Mouse (Mus musculus) kidney, adult 2 months (tissue): ENCODE data around the gene Diaph3. TPM values are rescaled to one million over a fixed set of nuclear protein-coding genes. Genes with fewer than 3 reads are reported as not detected.
"Not testable (repeated sequence)": the region's sequence is repeated elsewhere in the genome, so short reads cannot be mapped to it uniquely, and the experiment has no call there.

ENCODE experiments used
- DNase-seq: peaks from one replicate; pipeline ENCODE4 v3.0.0; 2021
- H3K27ac ChIP-seq: fragments of 200-500 bp; 2 replicates; pipeline ENCODE4 v1.5.1; 2012; ENCODE audit warnings: low read depth, low read length, control low read depth, inconsistent platforms; ENCODE audit not compliant: insufficient read depth
- H3K27me3 ChIP-seq: fragments of 200-500 bp; replicated peaks from 2 replicates; pipeline ENCODE4 v1.6.1; 2012; ENCODE audit warnings: mild to moderate bottlenecking, moderate library complexity, low read length, inconsistent platforms; ENCODE audit not compliant: control insufficient read depth, insufficient read depth
- H3K36me3 ChIP-seq: fragments of 200-500 bp; 2 replicates; pipeline ENCODE4 v1.6.1; 2012; ENCODE audit warnings: mild to moderate bottlenecking, moderate library complexity, low read length, inconsistent platforms; ENCODE audit not compliant: control insufficient read depth, insufficient read depth
- H3K4me1 ChIP-seq: fragments of 200-500 bp; 2 replicates; pipeline ENCODE4 v1.6.1; 2011; ENCODE audit warnings: low read length; ENCODE audit not compliant: control insufficient read depth, insufficient read depth
- H3K4me3 ChIP-seq: fragments of 200-500 bp; 2 replicates; pipeline ENCODE4 v1.5.1; 2011; ENCODE audit warnings: mild to moderate bottlenecking, low read depth, low read length, control low read depth; ENCODE audit not compliant: insufficient read depth
- CTCF ChIP-seq: fragments of 200-500 bp; conservative IDR thresholded peaks from 2 replicates; pipeline ENCODE4 v1.5.1; 2011; ENCODE audit warnings: low read depth, mild to moderate bottlenecking, control low read depth, low read length, moderate library complexity, mixed read lengths; ENCODE audit not compliant: insufficient read depth, insufficient read length
- POLR2A ChIP-seq: fragments of 200-500 bp; IDR thresholded peaks from one replicate; pipeline ENCODE4 v1.6.1; 2011; ENCODE audit warnings: low read depth, low read length, control low read depth
- WGBS: fragments of 180-500 bp; shearing (Covaris S2); methylation state at CpG from one replicate; pipeline ENCODE4 v1.1.7; 2018; 5-methylcytosine and 5-hydroxymethylcytosine counted together
- polyA plus RNA-seq: library from polyadenylated mRNA; depleted of rRNA; stranded (reverse); fragments of >200 nt; gene quantifications from 2 replicates; pipeline ENCODE4 v1.2.3, GENCODE M21; 2012

Gene Diaph3
- polyA plus RNA-seq, 1 experiment: 0.08 TPM

DNA sequence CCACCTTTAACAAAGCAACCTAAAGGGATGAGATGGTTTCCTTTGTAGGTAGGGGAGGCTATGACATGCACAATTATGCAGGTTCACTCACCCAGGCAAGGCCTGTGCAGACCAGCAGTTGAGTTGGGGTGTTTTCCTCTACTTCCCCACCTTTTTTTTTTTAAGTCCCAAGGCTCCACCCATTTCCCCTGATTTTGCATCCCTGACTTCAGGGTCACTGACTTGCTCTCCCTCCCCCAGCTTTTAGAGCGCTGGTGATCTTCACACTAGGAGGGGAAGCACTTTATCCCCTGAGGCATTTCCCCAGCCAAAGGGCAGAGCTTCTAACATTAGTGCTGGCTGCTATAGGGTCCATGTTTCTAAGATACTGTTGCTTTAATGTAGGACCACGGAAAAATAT is 30.4 kb downstream of the Diaph3 start:
- Histone ChIP-seq H3K36me3 (no peaks in the 10 kb centered on the region), H3K4me3 (no peak overlapping the region), H3K27me3 (no peaks in the 10 kb centered on the region), H3K4me1 (no peaks in the 10 kb centered on the region), H3K27ac (no peak overlapping the region)
- no peak for TF ChIP-seq CTCF
- no peak for TF ChIP-seq POLR2A
- 52% methylated on average over 2 of the region's 2 CpGs for WGBS
- DNase-seq: no peak

DNA sequence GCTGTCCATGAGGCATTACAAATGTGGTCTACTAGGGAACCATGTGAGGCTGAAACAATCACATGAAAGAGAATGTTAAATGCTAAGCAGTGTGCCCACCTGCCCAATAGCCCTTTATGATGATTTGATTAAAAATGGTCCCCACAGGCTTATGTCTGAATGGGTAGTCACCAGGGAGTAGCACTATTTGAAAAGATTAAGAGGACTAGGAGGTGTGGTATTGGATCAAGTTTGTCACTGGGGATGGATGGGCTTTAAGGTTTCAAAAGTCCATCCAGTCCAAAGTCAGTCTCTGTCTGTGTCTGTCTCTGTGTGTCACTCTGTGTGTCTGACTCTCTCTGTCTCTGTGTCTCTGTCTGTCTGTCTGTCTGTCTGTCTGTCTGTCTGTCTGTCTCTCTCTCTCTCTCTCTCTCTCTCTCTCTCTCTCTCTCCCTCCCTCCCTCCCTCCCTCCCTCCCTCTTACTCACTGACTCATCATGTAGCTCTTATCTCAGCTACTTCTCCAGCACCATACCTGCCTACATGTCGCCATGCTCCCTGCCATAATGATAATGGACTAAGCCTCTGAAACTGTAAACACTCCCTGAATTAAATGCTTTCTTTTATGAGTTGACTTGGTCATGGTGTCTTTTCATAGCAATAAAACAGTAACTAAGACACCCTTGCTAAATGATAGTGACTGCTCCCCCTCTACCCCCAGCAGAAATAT is 41.5 kb downstream of the Diaph3 start:
- WGBS: 94% methylated on average over 1 of the region's 1 CpGs
- TF ChIP-seq POLR2A (no peak), CTCF (no peak)

DNA sequence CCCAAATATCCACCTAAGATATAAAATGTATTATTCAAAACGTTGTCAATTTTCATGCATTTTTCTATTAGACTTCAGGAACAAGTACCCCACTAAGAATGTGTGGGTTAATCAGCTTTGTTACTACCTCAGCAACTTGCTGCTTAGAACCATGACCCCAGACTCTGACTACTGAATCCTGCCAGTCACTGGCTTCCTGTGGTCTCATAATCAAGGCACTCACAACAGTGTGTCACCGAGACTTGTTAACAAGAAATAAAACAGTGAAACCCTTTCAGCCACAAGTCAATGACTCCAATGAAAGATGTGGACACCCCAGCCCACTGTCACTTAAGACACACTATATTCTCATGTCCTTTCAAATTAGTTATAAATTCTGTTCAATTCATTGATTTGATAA is 42.9 kb downstream of the Diaph3 start:
- H3K4me3 ChIP-seq: no peak overlapping the region
- TF ChIP-seq CTCF: no peak
- TF ChIP-seq POLR2A: no peak
- no peaks in the 10 kb centered on the region for H3K27me3 ChIP-seq
- H3K36me3 ChIP-seq: no peaks in the 10 kb centered on the region
- H3K27ac ChIP-seq: no peak overlapping the region
- no peaks in the 10 kb centered on the region for H3K4me1 ChIP-seq
- WGBS: 86% methylated on average over 2 of the region's 2 CpGs
- no peak for DNase-seq

More for the DNA sequence above, 41.5 kb downstream of the Diaph3 start:
- Histone ChIP-seq H3K4me3 (no peak overlapping the region), H3K27ac (no peak overlapping the region), H3K36me3 (no peaks in the 10 kb centered on the region), H3K27me3 (no peaks in the 10 kb centered on the region), H3K4me1 (no peaks in the 10 kb centered on the region)
- no peak for DNase-seq

DNA sequence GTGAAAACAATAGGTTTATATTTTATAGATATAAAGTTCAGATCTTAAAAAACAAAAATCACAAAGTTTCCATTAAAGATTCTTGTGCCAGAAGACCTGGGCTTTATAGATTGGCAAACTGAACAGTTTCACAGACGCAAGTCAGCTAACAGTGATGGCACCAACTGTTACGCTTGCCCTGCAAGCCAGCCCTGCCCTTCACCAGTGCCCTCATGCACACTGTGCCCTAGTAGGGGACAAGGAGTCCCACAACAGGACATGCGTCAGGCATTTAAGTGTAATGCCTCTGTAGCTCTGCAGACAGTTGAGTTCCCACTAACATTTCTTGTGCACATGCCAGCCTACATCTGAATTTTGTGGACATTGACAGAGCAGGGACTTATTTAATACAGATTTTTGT is 49.5 kb downstream of the Diaph3 start:
- TF ChIP-seq POLR2A: no peak
- no peak for TF ChIP-seq CTCF
- Histone ChIP-seq H3K36me3 (no peaks in the 10 kb centered on the region), H3K4me1 (no peaks in the 10 kb centered on the region), H3K4me3 (no peak overlapping the region), H3K27me3 (no peaks in the 10 kb centered on the region), H3K27ac (no peak overlapping the region)
- no peak for DNase-seq
- WGBS: 94% methylated on average over 3 of the region's 3 CpGs

DNA sequence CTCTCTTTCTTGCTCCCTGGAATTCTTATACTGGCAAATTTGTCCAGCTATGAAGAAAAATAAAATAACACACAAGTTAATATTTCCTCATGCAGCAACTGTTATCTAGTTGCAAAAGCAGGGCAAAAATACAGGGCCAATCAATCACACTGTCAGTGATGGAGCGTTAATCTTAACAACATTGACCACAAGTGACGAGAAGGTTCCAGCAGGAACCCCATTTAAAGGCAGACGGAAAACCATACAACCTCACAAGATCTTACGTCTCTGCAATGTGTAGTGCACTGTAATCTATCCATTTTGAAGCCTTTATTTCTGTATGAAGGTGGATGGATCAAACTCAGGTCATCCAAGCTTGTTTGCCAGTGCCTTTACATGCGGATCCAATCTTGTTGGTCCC is 49.9 kb downstream of the Diaph3 start:
- H3K4me3 ChIP-seq: no peak overlapping the region
- no peak overlapping the region for H3K27ac ChIP-seq
- DNase-seq: no peak
- WGBS: 82% methylated on average over 5 of the region's 5 CpGs
- H3K27me3 ChIP-seq: no peaks in the 10 kb centered on the region
- TF ChIP-seq POLR2A: no peak
- TF ChIP-seq CTCF: no peak
- H3K36me3 ChIP-seq: no peaks in the 10 kb centered on the region
- no peaks in the 10 kb centered on the region for H3K4me1 ChIP-seq

DNA sequence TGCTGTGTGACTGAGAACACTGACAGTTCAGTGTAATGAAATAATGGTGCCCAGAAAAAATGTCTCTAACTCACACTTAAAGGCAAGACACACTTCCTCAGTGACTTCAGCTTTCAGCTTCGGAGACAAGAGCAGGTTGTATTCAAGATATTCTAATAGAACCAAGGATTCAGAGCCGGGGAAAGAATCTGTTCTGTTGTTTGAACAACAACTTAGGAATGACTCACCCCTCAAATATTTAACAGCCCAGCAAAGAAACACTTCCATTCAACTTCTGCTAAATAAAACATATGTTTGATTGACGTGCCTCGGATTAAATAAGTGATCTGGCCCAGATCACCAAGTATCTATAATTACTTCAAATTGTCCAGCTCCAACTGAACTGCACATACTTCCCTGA is 52.1 kb downstream of the Diaph3 start:
- Histone ChIP-seq H3K27me3 (no peaks in the 10 kb centered on the region), H3K27ac (no peak overlapping the region), H3K36me3 (no peaks in the 10 kb centered on the region), H3K4me3 (no peak overlapping the region), H3K4me1 (no peaks in the 10 kb centered on the region)
- DNase-seq: no peak
- 75% methylated on average over 4 of the region's 4 CpGs for WGBS
- TF ChIP-seq POLR2A: no peak
- TF ChIP-seq CTCF: no peak

DNA sequence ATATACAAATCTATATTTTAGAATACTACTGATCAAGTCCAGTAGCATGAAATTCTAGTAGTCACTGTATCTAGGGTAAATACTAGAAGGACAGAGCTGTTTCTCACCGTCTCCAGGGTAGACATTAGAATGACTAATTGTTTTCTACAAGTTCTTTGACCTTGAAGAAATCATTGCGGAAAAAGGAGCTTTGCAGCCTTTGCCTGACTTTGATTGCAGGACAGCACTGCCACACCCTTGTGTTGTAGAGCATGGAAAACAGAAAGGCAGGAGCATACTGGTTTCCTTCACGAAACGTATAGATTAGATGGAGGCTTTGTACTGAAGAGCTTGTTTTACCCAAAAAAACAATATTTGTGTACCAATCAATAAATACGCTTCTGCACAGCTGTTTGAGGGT is 52.6 kb downstream of the Diaph3 start:
- Histone ChIP-seq H3K4me1 (no peaks in the 10 kb centered on the region), H3K36me3 (no peaks in the 10 kb centered on the region), H3K27me3 (no peaks in the 10 kb centered on the region), H3K4me3 (no peak overlapping the region), H3K27ac (no peak overlapping the region)
- no peak for DNase-seq
- no peak for TF ChIP-seq POLR2A
- no peak for TF ChIP-seq CTCF
- WGBS: 79% methylated on average over 5 of the region's 5 CpGs

DNA sequence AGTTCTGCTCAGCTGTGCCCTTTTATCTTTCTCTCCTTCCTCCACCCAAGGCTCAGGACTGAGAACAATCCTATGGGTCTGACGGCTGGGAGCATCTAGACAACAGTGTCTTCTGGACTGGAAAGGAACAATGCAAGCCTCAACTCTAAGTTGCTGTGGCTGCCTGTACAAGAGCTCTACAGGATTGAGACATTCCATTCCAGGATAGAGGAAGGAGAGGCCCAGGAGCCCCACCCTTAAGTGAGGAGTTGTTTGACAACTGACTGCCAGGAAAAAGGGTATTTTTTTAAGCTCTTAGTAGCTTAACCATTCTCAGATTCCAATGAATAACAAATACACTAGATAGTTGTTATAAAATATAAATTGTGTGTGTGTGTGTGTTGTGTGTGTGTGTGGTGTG is 53.0 kb downstream of the Diaph3 start:
- Histone ChIP-seq H3K36me3 (no peaks in the 10 kb centered on the region), H3K27ac (no peak overlapping the region), H3K27me3 (no peaks in the 10 kb centered on the region), H3K4me3 (no peak overlapping the region), H3K4me1 (no peaks in the 10 kb centered on the region)
- DNase-seq: no peak
- WGBS: 83% methylated on average over 1 of the region's 1 CpGs
- TF ChIP-seq CTCF (no peak), POLR2A (no peak)

DNA sequence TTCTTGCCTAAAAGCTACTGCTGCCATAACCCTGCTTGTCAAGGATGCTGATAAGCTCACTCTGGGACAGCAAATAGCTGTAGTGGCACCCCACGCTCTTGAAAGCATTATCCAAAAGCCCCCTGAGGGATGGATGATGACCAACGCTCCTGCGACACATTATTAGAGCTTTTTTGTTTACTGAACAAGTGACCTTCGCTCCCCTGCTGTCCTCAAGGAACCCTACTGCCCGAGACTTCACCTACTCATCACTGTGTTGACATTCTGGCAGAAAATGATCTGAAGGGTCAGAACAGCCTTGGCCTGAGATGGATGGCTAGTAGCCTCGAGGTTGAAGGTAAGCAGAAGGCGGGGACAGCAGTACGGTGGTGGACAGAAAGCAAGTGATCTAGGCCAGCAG is 56.1 kb downstream of the Diaph3 start:
- H3K36me3 ChIP-seq, H3K27me3 ChIP-seq, H3K4me1 ChIP-seq, H3K4me3 ChIP-seq, DNase-seq, H3K27ac ChIP-seq: not testable (repeated sequence)
- WGBS: 71% methylated on average over 8 of the region's 8 CpGs
